Mouse (Mus musculus): ENCODE results near the gene Lrrc2.

DNA sequence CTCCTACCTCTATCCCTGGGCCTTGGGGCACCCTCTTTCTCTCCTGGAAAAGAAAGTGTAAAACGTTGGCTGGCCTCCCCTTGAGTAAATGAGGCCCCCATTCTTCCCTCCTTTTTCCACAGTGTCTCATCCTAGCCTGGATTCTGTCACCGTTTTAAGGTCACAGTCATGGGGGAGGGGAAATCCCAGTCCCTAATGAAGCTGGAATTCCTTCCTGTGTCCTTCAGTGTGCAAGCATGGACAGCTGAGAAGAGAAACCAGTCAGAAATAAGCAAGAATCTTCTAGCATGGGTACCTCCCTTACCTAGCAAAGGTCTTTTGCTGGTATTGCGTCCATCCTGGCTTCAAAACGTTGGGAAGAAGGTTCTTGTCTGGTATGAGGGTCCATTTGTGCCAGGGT is 37.8 kb downstream of the Lrrc2 start:
- TF ChIP-seq CTCF (IDR thresholded peaks at IDR 0.05; ENCODE audit: borderline replicate concordance, extremely low read depth, insufficient read depth, insufficient read length) (no peak), POLR2A (IDR thresholded peaks at IDR 0.05; ENCODE audit: borderline replicate concordance, extremely low read depth, insufficient read depth, insufficient read length, poor library complexity, severe bottlenecking) (no peak)
